Mouse (Mus musculus) ovary, postnatal 14 days (tissue): ENCODE measurements at regions not wholly inside any gene's neighbourhood (a gene's known extent, or its start where the extent isn't known, plus 50 kb on each side); places are given as distances from the start of the nearest gene placed in this dataset.
"Not testable (repeated sequence)": the region's sequence is repeated elsewhere in the genome, so short reads cannot be mapped to it uniquely, and the experiment has no call there.

Experiments
- DNase-seq: peaks from one replicate; pipeline ENCODE4 v3.0.0; 2022; ENCODE audit warnings: low spot score

- DNase-seq = not testable (repeated sequence)
These were observed 112.3 kb downstream of the Nus1 start for GRCm38 (mm10) chr10:52529661-52530060.

GRCm38 (mm10) chr10:52530846-52531245 is 113.5 kb downstream of the Nus1 start:
- DNase-seq = no peak

GRCm38 (mm10) chr10:52533278-52533892 is 116.0 kb downstream of the Nus1 start:
- DNase-seq = no peak

- DNase-seq = peak; percentile 11
These were observed 116.5 kb downstream of the Nus1 start for GRCm38 (mm10) chr10:52533893-52534287.

- no peak for DNase-seq
These were observed 128.2 kb downstream of the Nus1 start for GRCm38 (mm10) chr10:52545566-52545965.

- no peak for DNase-seq
These were observed 113.0 kb upstream of the Slc35f1 start for GRCm38 (mm10) chr10:52577383-52577782.

GRCm38 (mm10) chr10:52577795-52578194 is 112.5 kb upstream of the Slc35f1 start:
- DNase-seq = no peak

- DNase-seq = no peak
These were observed 112.0 kb upstream of the Slc35f1 start for GRCm38 (mm10) chr10:52578238-52578832.

GRCm38 (mm10) chr10:52593780-52594179 is 96.6 kb upstream of the Slc35f1 start:
- no peak for DNase-seq
